Mouse (Mus musculus) thymus, adult 18-20 months (tissue): ENCODE measurements around the gene Pim3.

ENCODE experiments used
- DNase-seq, 2 experiments: peaks; one replicate each; pipeline ENCODE4 v3.0.0; 2022; ENCODE audit warnings: mixed read lengths in 2 of 2

The Pim3 gene

GRCm38 (mm10) chr15:88837199-88837932 lies 24.6 kb upstream of the Pim3 start:
- DNase-seq: peak in 1 of 2 experiments; percentile 25

GRCm38 (mm10) chr15:88837977-88838376 lies 24.0 kb upstream of the Pim3 start:
- DNase-seq: no peak

DNA sequence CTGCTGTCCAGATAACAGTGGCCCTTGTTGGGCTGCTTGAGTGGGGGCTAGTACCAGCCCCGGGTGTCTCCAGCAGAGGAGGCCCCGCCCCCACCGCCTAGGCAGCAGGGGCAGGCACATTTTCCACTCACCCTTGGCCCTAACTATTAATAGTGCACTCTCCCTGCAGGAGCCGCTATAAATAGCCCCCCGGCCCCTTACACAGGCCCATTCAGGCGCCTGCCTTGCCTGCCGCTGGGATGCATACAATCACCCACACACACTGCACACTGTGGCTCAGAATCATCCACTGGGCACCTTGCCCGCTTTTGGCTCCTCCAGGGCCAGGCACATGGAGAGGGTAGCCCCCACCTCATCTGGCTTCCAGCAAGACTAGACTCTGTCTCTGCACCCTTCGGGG lies 22.7 kb upstream of the Pim3 start:
- DNase-seq: no peak

- no peak for DNase-seq
Measured at GRCm38 (mm10) chr15:88840126-88840525, 21.9 kb upstream of the Pim3 start.

- no peak for DNase-seq
Measured at GRCm38 (mm10) chr15:88841160-88841559, 20.8 kb upstream of the Pim3 start.

DNA sequence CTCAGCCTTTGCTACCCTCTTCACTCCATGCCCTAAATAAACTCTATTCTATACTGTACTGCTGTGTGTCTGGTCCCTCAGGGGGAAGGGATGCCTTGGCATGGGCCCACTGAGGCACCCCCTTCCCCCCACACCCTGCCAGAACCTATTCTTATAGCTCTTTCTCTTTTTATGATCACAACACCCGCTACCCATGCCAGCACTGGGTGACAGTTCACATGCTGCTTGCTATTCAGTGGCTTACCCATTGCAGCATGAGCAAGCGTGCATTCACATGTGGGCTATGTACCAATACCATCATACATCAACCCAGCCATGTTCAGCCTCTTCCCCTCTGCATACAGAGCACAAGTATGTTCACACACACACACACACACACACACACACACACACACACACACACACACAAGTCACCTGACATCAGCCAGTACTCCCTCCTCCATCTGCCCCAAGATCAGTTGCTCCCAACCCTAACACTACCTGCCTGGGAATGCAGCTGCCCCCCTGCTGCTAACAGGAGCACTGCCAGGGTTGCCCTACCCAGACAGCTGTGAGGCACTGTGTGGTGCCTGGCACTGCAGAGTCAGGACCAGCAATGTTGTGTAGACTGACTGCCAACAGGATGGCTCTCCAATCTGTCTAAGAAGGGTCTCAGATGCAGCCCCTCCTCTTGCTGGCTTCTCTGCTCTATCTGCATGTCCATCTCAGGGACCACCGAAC lies 20.2 kb upstream of the Pim3 start:
- no peak for DNase-seq

DNA sequence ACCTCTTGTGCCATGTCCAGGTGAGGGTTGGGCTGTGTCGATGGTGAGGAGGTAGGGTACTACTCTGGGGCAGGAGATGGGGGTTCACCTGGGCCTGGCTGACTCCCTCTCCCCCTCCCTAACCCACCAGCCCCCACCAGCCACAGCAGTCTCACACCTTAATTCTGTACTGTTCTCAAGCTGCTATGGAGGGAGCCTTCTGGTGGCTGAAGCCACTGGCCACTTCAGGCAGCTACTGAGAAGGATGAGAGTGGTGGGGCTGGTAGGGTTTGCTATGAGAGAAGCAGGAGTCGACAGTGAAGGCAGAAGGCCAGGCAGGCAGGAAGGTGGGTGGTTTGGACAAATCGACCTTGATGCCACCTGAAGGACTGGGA lies 19.7 kb upstream of the Pim3 start:
- DNase-seq: no peak

DNA sequence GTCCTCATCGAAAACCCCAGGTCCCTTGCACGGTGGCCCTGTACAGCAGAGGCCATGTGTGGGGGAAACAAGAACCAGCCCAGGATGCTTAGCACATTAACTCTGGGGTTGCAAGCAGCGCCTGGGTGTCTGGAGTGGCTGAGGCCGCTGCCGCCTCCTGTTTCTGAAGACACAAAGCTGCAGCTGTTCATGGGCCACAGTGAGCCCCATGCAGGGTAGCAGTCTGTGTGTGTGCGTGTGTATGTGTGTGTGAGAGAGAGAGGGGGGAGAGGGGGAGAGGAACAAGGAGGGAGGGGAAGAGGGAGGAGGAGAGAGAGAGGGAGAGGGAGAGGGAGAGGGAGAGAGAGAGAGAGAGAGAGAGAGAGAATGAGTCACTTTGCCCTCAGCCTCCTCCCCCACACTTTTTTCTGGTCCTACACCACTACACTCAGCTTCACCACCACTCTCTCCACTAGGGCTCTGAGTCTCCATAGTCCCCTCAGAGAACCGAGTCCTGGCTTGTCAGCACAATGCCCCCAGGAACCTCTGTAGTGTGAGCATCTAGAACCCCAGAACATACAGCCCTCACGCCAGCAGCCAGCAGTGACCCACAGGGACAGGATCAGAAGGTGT lies 18.4 kb upstream of the Pim3 start:
- DNase-seq: no peak

DNA sequence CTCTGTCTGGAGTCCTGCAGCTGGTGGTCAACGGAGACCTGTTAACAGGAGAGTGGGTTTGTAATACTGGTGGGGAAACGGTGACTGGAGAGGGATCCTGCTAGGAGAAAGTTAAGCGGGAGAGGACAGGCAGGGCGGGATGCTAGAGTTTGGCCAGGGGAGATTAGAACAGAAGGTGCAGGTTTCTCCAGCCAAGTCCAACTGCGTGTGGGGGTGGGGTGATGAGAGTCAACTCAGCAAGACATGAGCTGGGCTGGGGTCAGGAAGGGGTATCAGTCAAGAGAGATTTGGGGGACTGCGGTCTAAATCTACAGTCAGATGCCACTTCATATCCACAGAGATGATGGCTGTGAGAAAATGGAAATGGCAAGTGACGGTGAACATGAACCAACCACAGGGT lies 17.0 kb upstream of the Pim3 start:
- no peak for DNase-seq

DNA sequence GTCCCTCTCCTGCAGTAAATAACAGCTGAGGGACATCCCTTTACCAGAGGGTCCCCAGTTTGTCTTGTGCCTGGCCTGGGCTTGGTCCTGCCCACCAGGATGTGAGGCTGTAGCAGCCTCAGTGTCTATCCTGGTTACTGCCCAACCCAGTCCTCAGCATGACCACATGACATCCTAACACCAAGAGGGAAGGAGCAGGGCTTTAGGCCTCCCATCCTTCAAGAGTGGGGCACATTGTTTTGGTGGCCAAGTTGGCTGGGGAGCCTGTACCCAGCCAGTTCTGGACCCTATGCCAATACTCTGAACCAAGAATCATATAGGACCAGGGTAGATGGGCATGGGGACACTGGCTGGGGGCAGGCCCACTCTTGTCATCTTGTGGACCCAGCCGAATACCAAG lies 13.3 kb upstream of the Pim3 start:
- DNase-seq: no peak

DNA sequence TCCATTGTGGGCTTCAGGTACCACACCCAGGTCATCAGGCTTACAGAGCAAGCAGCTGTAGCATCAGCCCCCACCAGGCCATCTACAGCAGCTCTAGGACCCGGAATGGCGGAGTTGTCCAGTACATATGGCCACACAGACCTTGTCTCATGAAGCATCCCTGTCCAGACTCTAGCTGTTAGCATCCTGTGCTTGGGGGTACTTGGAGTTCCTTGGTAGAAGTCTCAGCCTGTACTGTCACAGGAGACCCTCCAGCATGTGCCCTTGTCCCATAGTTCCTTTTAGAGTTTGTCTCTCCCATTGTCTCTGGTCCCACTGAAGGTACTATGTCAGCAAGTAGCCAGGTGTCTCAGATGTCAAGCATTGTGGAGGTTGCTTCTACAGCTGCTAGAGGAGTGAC lies 12.4 kb upstream of the Pim3 start:
- no peak for DNase-seq

DNA sequence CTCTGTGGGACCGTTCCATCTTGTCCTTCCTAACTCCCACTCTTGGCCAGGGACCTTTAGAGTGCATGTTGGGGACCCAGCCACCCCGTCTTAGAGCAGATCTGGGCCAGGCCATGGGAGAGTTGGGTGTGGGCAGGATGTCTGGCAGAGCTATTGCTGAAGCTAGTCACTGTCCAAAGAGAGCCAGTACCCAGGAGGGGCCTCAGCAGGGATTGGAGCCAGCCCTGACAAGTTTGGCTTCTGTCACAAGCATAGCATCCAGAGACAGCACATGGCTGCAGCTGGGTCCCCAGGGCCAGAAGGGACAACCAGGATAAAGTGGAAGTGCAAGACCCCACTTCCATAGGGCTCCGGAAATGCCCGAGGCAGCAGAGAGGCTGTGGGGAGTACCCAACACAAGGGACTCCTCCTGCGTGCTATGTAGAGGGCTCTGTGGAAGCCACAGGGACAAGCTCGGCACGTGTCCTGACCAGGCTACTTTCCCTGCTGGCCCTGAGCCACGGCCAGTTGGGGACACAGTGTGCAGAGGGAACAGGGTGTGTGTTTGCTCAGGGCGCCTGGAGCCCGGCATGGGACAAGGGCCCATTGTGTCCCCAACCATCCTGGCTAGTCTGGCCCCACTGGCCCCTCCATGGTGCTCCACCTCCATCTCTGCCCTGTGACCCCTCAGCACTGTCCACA lies 11.7 kb upstream of the Pim3 start:
- no peak for DNase-seq

- no peak for DNase-seq
Measured at GRCm38 (mm10) chr15:88851076-88851475, 10.9 kb upstream of the Pim3 start.

DNA sequence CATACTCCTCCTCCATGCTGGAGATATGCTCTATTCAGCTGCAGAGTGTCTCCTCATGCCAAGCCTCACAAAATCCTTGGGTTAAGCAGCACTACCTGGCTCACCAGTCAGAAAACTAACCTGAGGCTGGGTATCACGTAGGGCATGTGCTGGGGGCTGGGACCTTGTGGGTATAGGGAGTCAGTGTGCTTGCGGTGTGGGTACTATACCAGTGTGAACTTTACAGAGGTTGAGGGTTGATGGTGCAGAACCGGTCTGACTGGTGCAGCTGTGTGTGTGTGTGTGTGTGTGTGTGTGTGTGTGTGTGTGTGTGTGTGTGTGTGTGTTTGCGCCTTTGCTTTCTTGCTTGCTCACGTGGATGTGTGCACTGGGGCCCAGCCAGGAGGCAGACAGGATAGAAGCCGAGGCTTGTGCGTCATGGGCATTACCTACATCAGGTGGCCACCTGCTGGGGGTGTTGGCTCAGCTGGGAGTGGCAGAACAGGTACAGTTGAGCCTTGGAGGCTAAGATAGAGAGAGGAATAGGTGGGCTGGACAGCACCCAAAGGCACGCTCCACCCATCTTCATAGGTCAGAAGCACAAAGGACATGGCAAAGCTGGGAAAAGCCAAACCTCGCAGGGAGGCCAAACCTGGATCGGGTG lies 10.4 kb upstream of the Pim3 start:
- DNase-seq: no peak

- DNase-seq: no peak
Measured at GRCm38 (mm10) chr15:88853106-88853505, 8.9 kb upstream of the Pim3 start.

- no peak for DNase-seq
Measured at GRCm38 (mm10) chr15:88854119-88854968, 7.6 kb upstream of the Pim3 start.

GRCm38 (mm10) chr15:88854969-88855830 lies 6.8 kb upstream of the Pim3 start:
- DNase-seq: no peak

GRCm38 (mm10) chr15:88855896-88856417 lies 6.0 kb upstream of the Pim3 start:
- DNase-seq: no peak

- DNase-seq: no peak
Measured at GRCm38 (mm10) chr15:88856613-88857012, 5.4 kb upstream of the Pim3 start.

- DNase-seq: no peak
Measured at GRCm38 (mm10) chr15:88857361-88857760, 4.6 kb upstream of the Pim3 start.

DNA sequence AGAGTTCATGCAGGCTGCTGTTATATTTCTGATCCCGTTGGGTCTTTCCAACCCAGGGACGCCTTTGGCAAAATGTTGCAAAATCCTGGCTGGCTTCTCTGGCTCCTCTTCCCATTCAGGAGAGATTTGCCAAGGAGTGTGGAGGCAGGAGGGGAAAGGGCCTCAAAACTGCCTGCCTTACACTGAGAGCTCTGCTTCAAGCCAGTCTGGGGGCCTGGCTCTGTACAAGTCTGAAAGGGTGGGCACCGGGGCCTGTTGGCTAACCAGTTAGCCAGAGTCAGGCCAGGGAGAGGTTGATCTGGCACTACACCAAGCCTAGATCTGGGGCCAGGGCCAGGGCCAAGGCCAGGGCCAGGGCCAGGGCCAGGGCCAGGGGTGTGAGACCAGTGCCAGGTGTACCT lies 3.8 kb upstream of the Pim3 start:
- DNase-seq: no peak
